ENCODE assay signal across 18 mouse cellular contexts in the genomic region with DNA sequence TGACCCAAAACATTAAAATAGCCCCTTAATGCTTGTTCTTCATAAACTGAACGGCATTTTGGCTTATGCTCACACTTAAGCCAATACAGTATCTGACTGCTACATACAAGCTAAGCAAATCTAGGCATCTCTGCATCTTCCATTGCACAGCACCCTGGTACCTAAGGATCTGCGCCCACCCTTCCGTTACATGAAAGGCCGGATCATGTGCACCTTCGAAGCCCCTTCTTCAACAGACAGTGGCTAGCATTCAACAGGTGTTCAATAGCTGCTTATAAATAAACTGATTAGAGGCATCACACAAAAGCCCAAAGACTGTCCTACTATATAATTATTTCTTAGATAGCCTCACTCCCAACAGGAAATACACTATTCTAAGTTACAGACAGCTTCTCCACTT.
"Had no signal": no experiment of that assay in that cellular context is flagged by ENCODE, and none has a peak within 500 bp of the region (broad histone marks: within the 10 kb centered on the region; RNA-seq: fewer than 3 reads in every experiment).

No protein-coding gene starts in this region.

- H3K9me3 ChIP-seq: midbrain, embryonic 10.5 days; midbrain, embryonic 13.5 days; midbrain, embryonic 15.5 days; neural tube, embryonic 13.5 days; neural tube, embryonic 15.5 days had no signal

- H3K4me2 ChIP-seq: lung, embryonic 14.5 days; midbrain, embryonic 13.5 days; midbrain, embryonic 15.5 days; neural tube, embryonic 13.5 days; neural tube, embryonic 15.5 days had no signal

- H3K4me1 ChIP-seq: midbrain, embryonic 10.5 days; midbrain, embryonic 13.5 days; midbrain, embryonic 15.5 days; neural tube, embryonic 13.5 days; neural tube, embryonic 15.5 days had no signal

- H3K27me3 ChIP-seq: midbrain, embryonic 13.5 days; midbrain, embryonic 15.5 days; neural tube, embryonic 13.5 days; neural tube, embryonic 15.5 days had no signal

- ATAC-seq: midbrain, embryonic 13.5 days; midbrain, embryonic 15.5 days had no signal

- H3K9ac ChIP-seq: lung, embryonic 14.5 days; midbrain, embryonic 13.5 days; midbrain, embryonic 15.5 days; neural tube, embryonic 13.5 days; neural tube, embryonic 15.5 days had no signal

- H3K27ac ChIP-seq: midbrain, embryonic 10.5 days; midbrain, embryonic 13.5 days; midbrain, embryonic 15.5 days; neural tube, embryonic 13.5 days; neural tube, embryonic 15.5 days had no signal

- H3K4me3 ChIP-seq: midbrain, embryonic 10.5 days; midbrain, embryonic 13.5 days; midbrain, embryonic 15.5 days; myocyte; neural tube, embryonic 13.5 days; neural tube, embryonic 15.5 days had no signal

- DNase-seq: lung, adult 18-20 months; lung, embryonic 14.5 days; lung, postnatal 10 days; lung, postnatal 4 days; retina, postnatal 1 day; right cerebral cortex, adult 18-20 months; right cerebral cortex, postnatal 25 days; right cerebral cortex, postnatal 4 days; spleen, adult 18-20 months; thymus, adult 18-20 months; thymus, postnatal 14 days; thymus, postnatal 36 days had no signal
